Mouse (Mus musculus) layer of hippocampus, adult 9-11 months (tissue): ENCODE data around the gene Ildr2.

Experiments
- DNase-seq: peaks from one replicate; pipeline ENCODE4 v3.0.0; 2022

Gene Ildr2

GRCm38 (mm10) chr1:166344300-166345077 is 90.5 kb downstream of the Ildr2 start:
- DNase-seq, result peak; percentile 63

- no peak for DNase-seq
Measured at GRCm38 (mm10) chr1:166345602-166346001, 91.7 kb downstream of the Ildr2 start.

GRCm38 (mm10) chr1:166346906-166347305 is 93.0 kb downstream of the Ildr2 start:
- DNase-seq, result no peak

- DNase-seq, result no peak
Measured at GRCm38 (mm10) chr1:166349341-166349740, 95.4 kb downstream of the Ildr2 start.

- no peak for DNase-seq
Measured at GRCm38 (mm10) chr1:166349751-166350150, 95.8 kb downstream of the Ildr2 start.

- DNase-seq, result peak; percentile 83
Measured at GRCm38 (mm10) chr1:166360157-166360855, 106.4 kb downstream of the Ildr2 start.

GRCm38 (mm10) chr1:166360896-166361295 is 107.0 kb downstream of the Ildr2 start:
- no peak for DNase-seq

- no peak for DNase-seq
Measured at GRCm38 (mm10) chr1:166361842-166362241, 107.9 kb downstream of the Ildr2 start.

- DNase-seq, result no peak
Measured at GRCm38 (mm10) chr1:166362659-166363058, 108.7 kb downstream of the Ildr2 start.

GRCm38 (mm10) chr1:166363122-166363521 is 109.2 kb downstream of the Ildr2 start:
- DNase-seq, result no peak
